ENCODE assay signal across 8 mouse cellular contexts in genomic region chr6:120914911-120915648, GRCm38 (mm10). TPM values are rescaled to one million over a fixed set of nuclear protein-coding genes. Genes with fewer than 3 reads are reported as not detected.
DNase-seq lines count a peak whose midpoint lies in the region; ATAC-seq and TF ChIP-seq lines count a peak whose summit lies in the region.

No protein-coding gene starts in this region.

- peak; percentile 58 for TF ChIP-seq CTCF in midbrain, postnatal 0 days (IDR thresholded peaks at IDR 0.05)

- H3K27me3 ChIP-seq in intestine, embryonic 15.5 days (replicated peaks), result no peaks in the 10 kb centered on the region
- H3K27me3 ChIP-seq in intestine, embryonic 16.5 days (replicated peaks; ENCODE audit: control insufficient read depth, insufficient read depth, low read length), result no peaks in the 10 kb centered on the region
- no peaks in the 10 kb centered on the region for H3K27me3 ChIP-seq in heart, embryonic 16.5 days (ENCODE audit: control insufficient read depth, insufficient read depth, low read length)
- H3K27me3 ChIP-seq in limb, embryonic 14.5 days (ENCODE audit: control insufficient read depth, insufficient read depth, low read length), result no peaks in the 10 kb centered on the region
- no peaks in the 10 kb centered on the region for H3K27me3 ChIP-seq in midbrain, postnatal 0 days (ENCODE audit: insufficient read depth, low read length)

- 0 out of 2 replicates have a peak, but pooled peaks have one; percentile 7 for ATAC-seq in intestine, embryonic 15.5 days
- no peak for ATAC-seq in intestine, embryonic 16.5 days
- ATAC-seq in heart, embryonic 16.5 days (replicated peaks; ENCODE audit: extremely low read depth, insufficient read depth, low FRiP score), result no peak
- no peak for ATAC-seq in limb, embryonic 14.5 days (ENCODE audit: low FRiP score, low read depth)
- ATAC-seq in midbrain, postnatal 0 days (ENCODE audit: low FRiP score), result no peak

- no peak overlapping the region for H3K9ac ChIP-seq in intestine, embryonic 15.5 days
- H3K9ac ChIP-seq in intestine, embryonic 16.5 days (ENCODE audit: low read depth, low read length), result no peak overlapping the region
- H3K9ac ChIP-seq in heart, embryonic 16.5 days (ENCODE audit: low read length), result peak overlapping the region; percentile 26; the same call in 1 of the 2 replicates
- no peak overlapping the region for H3K9ac ChIP-seq in limb, embryonic 14.5 days (ENCODE audit: low read depth, low read length, severe bottlenecking)
- H3K9ac ChIP-seq in midbrain, postnatal 0 days (replicated peaks; ENCODE audit: low read length, poor library complexity, severe bottlenecking), result no peak overlapping the region

- TF ChIP-seq POLR2A in limb, embryonic 14.5 days (IDR thresholded peaks at IDR 0.05; ENCODE audit: borderline replicate concordance, extremely low read depth, insufficient read depth, insufficient read length), result no peak

- no peak overlapping the region for H3K27ac ChIP-seq in intestine, embryonic 15.5 days
- no peak overlapping the region for H3K27ac ChIP-seq in intestine, embryonic 16.5 days (ENCODE audit: low read length)
- H3K27ac ChIP-seq in heart, embryonic 16.5 days (ENCODE audit: low read length), result no peak overlapping the region
- no peak overlapping the region for H3K27ac ChIP-seq in limb, embryonic 14.5 days (replicated peaks; ENCODE audit: low read depth, low read length)
- H3K27ac ChIP-seq in midbrain, postnatal 0 days (ENCODE audit: low read depth, low read length), result no peak overlapping the region

- H3K9me3 ChIP-seq in intestine, embryonic 15.5 days, result no peaks in the 10 kb centered on the region
- H3K9me3 ChIP-seq in intestine, embryonic 16.5 days (ENCODE audit: control insufficient read depth, low read length), result no peaks in the 10 kb centered on the region
- no peaks in the 10 kb centered on the region for H3K9me3 ChIP-seq in heart, embryonic 16.5 days (replicated peaks; ENCODE audit: control insufficient read depth, low read length)
- no peaks in the 10 kb centered on the region for H3K9me3 ChIP-seq in limb, embryonic 14.5 days (ENCODE audit: control insufficient read depth, low read length)
- H3K9me3 ChIP-seq in midbrain, postnatal 0 days (ENCODE audit: low read length), result no peaks in the 10 kb centered on the region

- peaks cover 21% of the 10 kb centered on the region for H3K4me1 ChIP-seq in intestine, embryonic 15.5 days (replicated peaks)
- peaks cover 19% of the 10 kb centered on the region for H3K4me1 ChIP-seq in intestine, embryonic 16.5 days (ENCODE audit: control insufficient read depth, insufficient read depth, low read length)
- peaks cover 13% of the 10 kb centered on the region for H3K4me1 ChIP-seq in heart, embryonic 16.5 days (ENCODE audit: control insufficient read depth, insufficient read depth, low read length)
- peaks cover 8% of the 10 kb centered on the region for H3K4me1 ChIP-seq in limb, embryonic 14.5 days (ENCODE audit: control insufficient read depth, insufficient read depth, low read length)
- H3K4me1 ChIP-seq in midbrain, postnatal 0 days (ENCODE audit: insufficient read depth, low read length), result no peaks in the 10 kb centered on the region

- no peak overlapping the region for H3K4me3 ChIP-seq in intestine, embryonic 15.5 days (replicated peaks)
- no peak overlapping the region for H3K4me3 ChIP-seq in intestine, embryonic 16.5 days (ENCODE audit: low read length)
- peak overlapping the region; percentile 5; the same call in 1 of the 2 replicates for H3K4me3 ChIP-seq in heart, embryonic 16.5 days (ENCODE audit: low read length)
- H3K4me3 ChIP-seq in limb, embryonic 14.5 days (replicated peaks; ENCODE audit: low read length), result no peak overlapping the region
- 0 out of 2 replicates have a peak overlapping the region, but pooled peaks have one; percentile 72 for H3K4me3 ChIP-seq in midbrain, postnatal 0 days (ENCODE audit: low read depth, low read length)

- no peaks in the 10 kb centered on the region for H3K36me3 ChIP-seq in intestine, embryonic 15.5 days
- H3K36me3 ChIP-seq in intestine, embryonic 16.5 days (ENCODE audit: control insufficient read depth, insufficient read depth, low read length), result no peaks in the 10 kb centered on the region
- no peaks in the 10 kb centered on the region for H3K36me3 ChIP-seq in heart, embryonic 16.5 days (ENCODE audit: control insufficient read depth, insufficient read depth)
- H3K36me3 ChIP-seq in limb, embryonic 14.5 days (ENCODE audit: control insufficient read depth, insufficient read depth, low read length), result no peaks in the 10 kb centered on the region
- no peaks in the 10 kb centered on the region for H3K36me3 ChIP-seq in midbrain, postnatal 0 days (ENCODE audit: insufficient read depth, low read length)

- WGBS in intestine, embryonic 15.5 days, result 43% methylated on average over 9 of the region's 9 CpGs
- 49% methylated on average over 9 of the region's 9 CpGs for WGBS in intestine, embryonic 16.5 days
- 43% methylated on average over 9 of the region's 9 CpGs for WGBS in heart, embryonic 16.5 days
- WGBS in limb, embryonic 14.5 days, result 52% methylated on average over 9 of the region's 9 CpGs
- 44% methylated on average over 9 of the region's 9 CpGs for WGBS in midbrain, postnatal 0 days

- peak overlapping the region; percentile 96 for H3K4me2 ChIP-seq in intestine, embryonic 15.5 days (replicated peaks)
- H3K4me2 ChIP-seq in intestine, embryonic 16.5 days (ENCODE audit: low read depth, low read length), result no peak overlapping the region
- peak overlapping the region; percentile 73 for H3K4me2 ChIP-seq in heart, embryonic 16.5 days (ENCODE audit: low read depth, low read length)
- H3K4me2 ChIP-seq in limb, embryonic 14.5 days (replicated peaks; ENCODE audit: low read depth, low read length, severe bottlenecking), result peak overlapping the region; percentile 88; the same call in 1 of the 2 replicates
- peak overlapping the region; percentile 92 for H3K4me2 ChIP-seq in midbrain, postnatal 0 days (ENCODE audit: low read depth, low read length, poor library complexity, severe bottlenecking)

- peak; percentile 43 for DNase-seq in WW6 (ENCODE audit: low read depth, low spot score)
- DNase-seq in limb, embryonic 14.5 days (ENCODE audit: low spot score), result no peak
- DNase-seq in midbrain, postnatal 0 days (ENCODE audit: low spot score), result peak; percentile 30
- peak; percentile 76 for DNase-seq in thymus, postnatal 4 days
- DNase-seq in adrenal gland, postnatal 36 days, result no peak

RNA-seq across cellular contexts. Expression of gene Bid, which starts 1.6 kb away (rescaled TPM):
- polyA plus RNA-seq in intestine, embryonic 15.5 days (2015; fragmentation: Nextera tagmentation; extraction: Ambion mirVana), result 20.9 and 21.0 TPM in 2 replicates
- polyA plus RNA-seq in intestine, embryonic 16.5 days (2015; fragmentation: Nextera tagmentation; extraction: Ambion mirVana), result 22.6 and 23.7 TPM in 2 replicates
- 11.0 and 18.3 TPM in 2 replicates for polyA plus RNA-seq in heart, embryonic 16.5 days (2015; fragmentation: Nextera tagmentation; extraction: Ambion mirVana)
- 11.1 TPM in 2 replicates for polyA plus RNA-seq in limb, embryonic 14.5 days (2012; rRNA removed)
- polyA plus RNA-seq in limb, embryonic 14.5 days (2014; fragmentation: Nextera tagmentation; extraction: Ambion mirVana), result 17.0 and 18.2 TPM in 2 replicates
- total RNA-seq in midbrain, postnatal 0 days (2014; rRNA removed), result 36.3 and 40.0 TPM in 2 replicates
- polyA plus RNA-seq in midbrain, postnatal 0 days (2015; fragmentation: Nextera tagmentation; extraction: Ambion mirVana), result 55.6 and 58.7 TPM in 2 replicates
- total RNA-seq in adrenal gland, postnatal 36 days (2021), result 1 to 10 TPM; 4.5 to 5.9 TPM

Comparison
In these comparisons a context has a peak if more than half of its experiments do, and no peak if none do; other contexts are left out.
1. H3K4me3 ChIP-seq: peak in heart, embryonic 16.5 days (single experiment) and midbrain, postnatal 0 days (single experiment); none in intestine, embryonic 15.5 days (single experiment), intestine, embryonic 16.5 days (single experiment) and limb, embryonic 14.5 days (single experiment).
2. DNase-seq: peak in WW6 (single experiment), midbrain, postnatal 0 days (single experiment) and thymus, postnatal 4 days (single experiment); none in limb, embryonic 14.5 days (single experiment) and adrenal gland, postnatal 36 days (0 of 2).